Mouse (Mus musculus) olfactory bulb, adult 2 months (tissue): ENCODE results near the gene Krt80.

Source experiments
- CTCF ChIP-seq: fragments of 200-500 bp; IDR thresholded peaks from 2 replicates; pipeline ENCODE4 v1.5.1; 2012; ENCODE audit warnings: low read depth, mild to moderate bottlenecking, low read length, moderate library complexity; ENCODE audit not compliant: insufficient read depth
- POLR2A ChIP-seq: fragments of 200-500 bp; IDR thresholded peaks from 2 replicates; pipeline ENCODE4 v1.6.1; 2012; ENCODE audit warnings: mild to moderate bottlenecking, low read depth, low read length, moderate library complexity; ENCODE audit not compliant: insufficient read depth

DNA sequence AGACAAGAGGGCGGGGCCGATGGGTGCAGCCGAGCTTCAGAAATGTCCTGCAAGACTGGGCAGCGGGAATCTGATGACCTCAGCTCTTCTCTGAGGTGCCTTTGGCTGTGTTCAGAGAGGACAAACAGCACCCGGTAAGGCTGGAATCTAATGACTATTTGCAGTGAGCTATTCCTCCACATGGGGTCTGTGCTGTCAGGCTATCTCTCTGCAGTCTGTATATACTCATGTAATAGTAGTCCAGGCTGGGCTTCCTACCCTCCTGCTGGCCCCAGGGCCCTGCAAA lies 6.8 kb upstream of the Krt80 start:
- TF ChIP-seq POLR2A = no peak
- TF ChIP-seq CTCF = no peak
